Comparison of ENCODE assay signal across 8 mouse cellular contexts in genomic region chr9:8003301-8004271, GRCm38 (mm10). TPM values are rescaled to one million over a fixed set of nuclear protein-coding genes. Genes with fewer than 3 reads are reported as not detected.
DNase-seq lines count a peak whose midpoint lies in the region; ATAC-seq lines count a peak whose summit lies in the region.

No protein-coding gene starts in this region.

- peak overlapping the region; percentile 99 for H3K27ac ChIP-seq in embryonic facial prominence, embryonic 15.5 days (replicated peaks)
- peak overlapping the region; percentile 99 for H3K27ac ChIP-seq in heart, embryonic 11.5 days (ENCODE audit: low read depth, low read length)
- H3K27ac ChIP-seq in kidney, embryonic 15.5 days = peak overlapping the region; percentile 99
- peak overlapping the region; percentile 82 for H3K27ac ChIP-seq in liver, embryonic 12.5 days
- H3K27ac ChIP-seq in neural tube, embryonic 12.5 days = peak overlapping the region; percentile 68

- peak; percentile 86 for DNase-seq in 3134 (ENCODE audit: extremely low read depth, insufficient read length, low spot score)
- peak; percentile 82 for DNase-seq in adrenal gland, postnatal 14 days
- peak; percentile 3 for DNase-seq in thymus, postnatal 25 days

- H3K36me3 ChIP-seq in embryonic facial prominence, embryonic 15.5 days = peaks cover 15% of the 10 kb centered on the region
- peaks cover 11% of the 10 kb centered on the region; the same call in 1 of the 2 replicates for H3K36me3 ChIP-seq in heart, embryonic 11.5 days (ENCODE audit: control insufficient read depth, insufficient read depth, low read length)
- peaks cover 29% of the 10 kb centered on the region for H3K36me3 ChIP-seq in kidney, embryonic 15.5 days
- 0 out of 2 replicates have a peak, but pooled peaks cover 4% of the 10 kb centered on the region for H3K36me3 ChIP-seq in liver, embryonic 12.5 days
- H3K36me3 ChIP-seq in neural tube, embryonic 12.5 days = no peaks in the 10 kb centered on the region

- H3K9me3 ChIP-seq in embryonic facial prominence, embryonic 15.5 days (replicated peaks) = no peaks in the 10 kb centered on the region
- no peaks in the 10 kb centered on the region for H3K9me3 ChIP-seq in heart, embryonic 11.5 days (replicated peaks; ENCODE audit: control insufficient read depth, low read length)
- H3K9me3 ChIP-seq in kidney, embryonic 15.5 days (replicated peaks) = no peaks in the 10 kb centered on the region
- no peaks in the 10 kb centered on the region for H3K9me3 ChIP-seq in liver, embryonic 12.5 days (replicated peaks)
- no peaks in the 10 kb centered on the region for H3K9me3 ChIP-seq in neural tube, embryonic 12.5 days

- H3K4me1 ChIP-seq in embryonic facial prominence, embryonic 15.5 days = peaks cover 24% of the 10 kb centered on the region
- H3K4me1 ChIP-seq in heart, embryonic 11.5 days (ENCODE audit: control insufficient read depth, insufficient read depth, low read length) = peaks cover 4% of the 10 kb centered on the region
- H3K4me1 ChIP-seq in kidney, embryonic 15.5 days = peaks cover 22% of the 10 kb centered on the region
- H3K4me1 ChIP-seq in liver, embryonic 12.5 days = peaks cover 8% of the 10 kb centered on the region; the same call in 1 of the 2 replicates
- H3K4me1 ChIP-seq in neural tube, embryonic 12.5 days = peaks cover 3% of the 10 kb centered on the region

- peak; percentile 51 for ATAC-seq in embryonic facial prominence, embryonic 15.5 days (ENCODE audit: insufficient number of reproducible peaks, low FRiP score, low TSS enrichment, low read depth)
- peak; percentile 48 for ATAC-seq in heart, embryonic 11.5 days (replicated peaks; ENCODE audit: insufficient number of reproducible peaks, low FRiP score, low TSS enrichment)
- ATAC-seq in kidney, embryonic 15.5 days (replicated peaks; ENCODE audit: low FRiP score) = peak; percentile 65
- ATAC-seq in liver, embryonic 12.5 days = peak; percentile 58
- peak; percentile 75 for ATAC-seq in neural tube, embryonic 12.5 days (ENCODE audit: low FRiP score, low read depth)

- peak overlapping the region; percentile 99 for H3K9ac ChIP-seq in embryonic facial prominence, embryonic 15.5 days
- H3K9ac ChIP-seq in heart, embryonic 11.5 days (ENCODE audit: low read depth, low read length) = peak overlapping the region; percentile 90
- H3K9ac ChIP-seq in kidney, embryonic 15.5 days = peak overlapping the region; percentile 94
- H3K9ac ChIP-seq in liver, embryonic 12.5 days = peak overlapping the region; percentile 67
- peak overlapping the region; percentile 83 for H3K9ac ChIP-seq in neural tube, embryonic 12.5 days

- no peaks in the 10 kb centered on the region for H3K27me3 ChIP-seq in embryonic facial prominence, embryonic 15.5 days
- no peaks in the 10 kb centered on the region; the same call in 1 of the 2 replicates for H3K27me3 ChIP-seq in heart, embryonic 11.5 days (ENCODE audit: control insufficient read depth, insufficient read depth, low read length)
- H3K27me3 ChIP-seq in kidney, embryonic 15.5 days = no peaks in the 10 kb centered on the region
- peaks cover 96% of the 10 kb centered on the region for H3K27me3 ChIP-seq in liver, embryonic 12.5 days (replicated peaks)
- no peaks in the 10 kb centered on the region; the same call in 1 of the 2 replicates for H3K27me3 ChIP-seq in neural tube, embryonic 12.5 days (replicated peaks)

- H3K4me3 ChIP-seq in embryonic facial prominence, embryonic 15.5 days (replicated peaks) = peak overlapping the region; percentile 95
- H3K4me3 ChIP-seq in heart, embryonic 11.5 days (ENCODE audit: low read depth, low read length) = peak overlapping the region; percentile 74
- peak overlapping the region; percentile 93 for H3K4me3 ChIP-seq in kidney, embryonic 15.5 days (replicated peaks)
- peak overlapping the region; percentile 61 for H3K4me3 ChIP-seq in liver, embryonic 12.5 days
- H3K4me3 ChIP-seq in neural tube, embryonic 12.5 days = peak overlapping the region; percentile 87

- peak overlapping the region; percentile 51 for H3K4me2 ChIP-seq in embryonic facial prominence, embryonic 15.5 days (replicated peaks)
- peak overlapping the region; percentile 68 for H3K4me2 ChIP-seq in heart, embryonic 11.5 days
- peak overlapping the region; percentile 67 for H3K4me2 ChIP-seq in kidney, embryonic 15.5 days
- peak overlapping the region; percentile 62 for H3K4me2 ChIP-seq in liver, embryonic 12.5 days
- H3K4me2 ChIP-seq in neural tube, embryonic 12.5 days (replicated peaks) = peak overlapping the region; percentile 86

- under 1% methylated on average over 77 of the region's 82 CpGs for WGBS in embryonic facial prominence, embryonic 15.5 days
- WGBS in heart, embryonic 11.5 days (ENCODE audit: insufficient replicate concordance) = under 1% methylated on average over 78 of the region's 82 CpGs
- WGBS in kidney, embryonic 15.5 days = under 1% methylated on average over 82 of the region's 82 CpGs
- under 1% methylated on average over 77 of the region's 82 CpGs for WGBS in liver, embryonic 12.5 days (ENCODE audit: insufficient replicate concordance)
- WGBS in neural tube, embryonic 12.5 days = under 1% methylated on average over 80 of the region's 82 CpGs

RNA-seq across cellular contexts. Expression of gene Yap1, which starts 0.8 kb away (rescaled TPM):
- 67.1 and 67.4 TPM in 2 replicates for total RNA-seq in adrenal gland, postnatal 14 days (2021)
- 49.0 and 49.2 TPM in 2 replicates for polyA plus RNA-seq in embryonic facial prominence, embryonic 15.5 days (2015; fragmentation: Nextera tagmentation; extraction: Ambion mirVana)
- polyA plus RNA-seq in heart, embryonic 11.5 days (2014; fragmentation: Nextera tagmentation; extraction: Ambion mirVana) = 25.3 and 27.1 TPM in 2 replicates
- polyA plus RNA-seq in kidney, embryonic 15.5 days (2015; fragmentation: Nextera tagmentation; extraction: Ambion mirVana) = 38.0 and 40.0 TPM in 2 replicates
- 8.3 and 8.7 TPM in 2 replicates for polyA plus RNA-seq in liver, embryonic 12.5 days (2016; fragmentation: Nextera tagmentation; extraction: Ambion mirVana)
- polyA plus RNA-seq in neural tube, embryonic 12.5 days (2016; fragmentation: Nextera tagmentation; extraction: Ambion mirVana) = 27.5 and 30.3 TPM in 2 replicates

RNA-seq across cellular contexts. Expression of gene Cfap300, which starts 39.0 kb away (rescaled TPM):
- 4.3 and 4.9 TPM in 2 replicates for total RNA-seq in adrenal gland, postnatal 14 days (2021)
- polyA plus RNA-seq in embryonic facial prominence, embryonic 15.5 days (2015; fragmentation: Nextera tagmentation; extraction: Ambion mirVana) = 17.2 and 19.3 TPM in 2 replicates
- polyA plus RNA-seq in heart, embryonic 11.5 days (2014; fragmentation: Nextera tagmentation; extraction: Ambion mirVana) = 9.1 and 9.4 TPM in 2 replicates
- polyA plus RNA-seq in kidney, embryonic 15.5 days (2015; fragmentation: Nextera tagmentation; extraction: Ambion mirVana) = 11.2 and 12.0 TPM in 2 replicates
- polyA plus RNA-seq in liver, embryonic 12.5 days (2016; fragmentation: Nextera tagmentation; extraction: Ambion mirVana) = 2.7 and 2.8 TPM in 2 replicates
- polyA plus RNA-seq in neural tube, embryonic 12.5 days (2016; fragmentation: Nextera tagmentation; extraction: Ambion mirVana) = 12.7 and 14.0 TPM in 2 replicates

Comparison
In these comparisons a context has a peak if more than half of its experiments do, and no peak if none do; other contexts are left out.
1. Peak in every context shown above with its lines: DNase-seq, ATAC-seq, H3K4me3 ChIP-seq and H3K27ac ChIP-seq.
2. DNase-seq: peak in every context shown above with its lines; median percentile 86 in 3134; 82 in adrenal gland, postnatal 14 days; 3 in thymus, postnatal 25 days.